1 mouse cellular context compared by ENCODE assay signal in the genomic region with DNA sequence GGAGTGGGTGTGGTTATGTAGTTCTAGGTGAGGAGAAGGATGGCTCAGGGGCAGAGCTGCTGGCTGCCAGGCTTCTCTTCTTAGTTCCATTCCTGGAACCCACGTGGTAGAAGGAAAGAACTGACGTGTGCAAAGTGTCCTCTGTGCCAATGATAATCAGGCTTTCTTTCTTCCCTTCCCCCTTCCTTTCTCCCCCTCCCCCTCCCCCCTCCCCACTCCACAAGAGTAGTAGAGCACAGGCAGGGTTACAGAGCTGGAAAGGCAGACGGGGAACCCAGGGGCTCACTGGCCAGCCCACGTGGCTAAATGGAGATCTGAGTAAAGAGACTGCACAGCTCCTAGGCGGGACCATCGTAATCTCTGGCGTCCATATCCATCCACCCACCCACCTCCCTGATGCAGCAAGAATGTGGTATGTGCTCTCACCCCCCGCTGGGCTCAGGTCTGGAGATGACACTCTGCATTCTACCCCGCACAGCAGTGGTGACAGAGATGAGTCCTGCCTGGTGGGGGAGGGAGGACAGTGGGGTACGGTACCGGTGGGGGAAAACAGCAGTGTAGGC.
TF ChIP-seq lines count a peak whose summit lies in the region.

No protein-coding gene starts in this region.

TF ChIP-seq in MEL, 35 proteins besides CTCF, POLR2A, EP300 and RAD21 (continued from another document):
- TF ChIP-seq ETS1 (IDR thresholded peaks at IDR 0.05; ENCODE audit: low read depth, low read length) (0 out of 2 replicates have a peak, but pooled peaks have one; percentile 18), CHD1 (IDR thresholded peaks at IDR 0.05; ENCODE audit: low read depth, low read length) (no peak), MYB (IDR thresholded peaks at IDR 0.05; ENCODE audit: low read depth, low read length) (no peak), USF1 (IDR thresholded peaks at IDR 0.05; ENCODE audit: low read depth, low read length) (0 out of 2 replicates have a peak, but pooled peaks have one; percentile 38), CHD2 (IDR thresholded peaks at IDR 0.05; ENCODE audit: low read length) (no peak; the same call in 1 of the 2 replicates), NRF1 (IDR thresholded peaks at IDR 0.05; ENCODE audit: insufficient read depth, low read depth, low read length, poor library complexity, severe bottlenecking) (no peak), SIN3A (IDR thresholded peaks at IDR 0.05; ENCODE audit: low read length) (no peak), BHLHE40 (IDR thresholded peaks at IDR 0.05; ENCODE audit: borderline replicate concordance, low read depth, low read length) (no peak), MEF2A (IDR thresholded peaks at IDR 0.05; ENCODE audit: extremely low read depth, insufficient replicate concordance, low read depth, low read length, poor library complexity, severe bottlenecking) (no peak), KAT2A (conservative IDR thresholded peaks at IDR 0.05; ENCODE audit: low read depth, low read length) (no peak), GATA1 (IDR thresholded peaks at IDR 0.05; ENCODE audit: low read depth, low read length) (no peak), RCOR1 (IDR thresholded peaks at IDR 0.05; ENCODE audit: low read depth, low read length) (no peak), E2F4 (IDR thresholded peaks at IDR 0.05; ENCODE audit: borderline replicate concordance, low read depth, low read length) (no peak), MAFK (IDR thresholded peaks at IDR 0.05; ENCODE audit: borderline replicate concordance, low read depth, low read length) (no peak), ZNF384 (IDR thresholded peaks at IDR 0.05; ENCODE audit: low read depth, low read length) (no peak), TBP (IDR thresholded peaks at IDR 0.05; ENCODE audit: low read depth, low read length) (no peak), GABPA (IDR thresholded peaks at IDR 0.05; ENCODE audit: low read depth, low read length) (no peak), ZC3H11A (IDR thresholded peaks at IDR 0.05; ENCODE audit: low read depth, low read length) (no peak), JUND (IDR thresholded peaks at IDR 0.05; ENCODE audit: low read depth, low read length) (no peak), TAL1 (IDR thresholded peaks at IDR 0.05; ENCODE audit: low read length) (0 out of 2 replicates have a peak, but pooled peaks have one; percentile 28), ZMIZ1 (IDR thresholded peaks at IDR 0.05; ENCODE audit: low read depth, low read length) (no peak), MAX (IDR thresholded peaks at IDR 0.05; ENCODE audit: low read length) (peak; percentile 17; the same call in 1 of the 2 replicates), USF2 (IDR thresholded peaks at IDR 0.05; ENCODE audit: borderline replicate concordance in 1 of 2, insufficient read depth in 1 of 2, low read depth in 1 of 2, low read length in 2 of 2) (no peak)
